Mouse (Mus musculus) embryonic facial prominence, embryonic 13.5 days (tissue): Measurements from ENCODE around the gene Ephb2. TPM values are rescaled to one million over a fixed set of nuclear protein-coding genes. Genes with fewer than 3 reads are reported as not detected.
A peak's percentile ranks its signal among the peaks of the same experiment; 100 is the strongest.

ENCODE experiments used
- ATAC-seq: fragments of 200-750 bp; cut with Nextera tagmentation; 2 replicates; pipeline ENCODE4 v1.8.0; 2017; ENCODE audit warnings: low read depth; ENCODE audit not compliant: insufficient number of reproducible peaks, insufficient read depth, low FRiP score, low TSS enrichment
- H3K27ac ChIP-seq: fragments of 300-500 bp; sonication (generic); 2 replicates; pipeline ENCODE4 v1.5.1; 2015; ENCODE audit warnings: moderate library complexity, mild to moderate bottlenecking, inconsistent platforms
- H3K27me3 ChIP-seq: fragments of 300-500 bp; sonication (generic); 2 replicates; pipeline ENCODE4 v1.6.1; 2015; ENCODE audit warnings: mild to moderate bottlenecking, inconsistent platforms
- H3K36me3 ChIP-seq: fragments of 300-500 bp; sonication (generic); 2 replicates; pipeline ENCODE4 v1.6.1; 2015; ENCODE audit warnings: mild to moderate bottlenecking, inconsistent platforms
- H3K4me1 ChIP-seq: fragments of 300-500 bp; sonication (generic); 2 replicates; pipeline ENCODE4 v1.6.1; 2015; ENCODE audit warnings: inconsistent platforms
- H3K4me2 ChIP-seq: fragments of 300-500 bp; sonication (generic); 2 replicates; pipeline ENCODE4 v1.6.1; 2015; ENCODE audit warnings: moderate library complexity, mild to moderate bottlenecking, inconsistent platforms
- H3K4me3 ChIP-seq: fragments of 300-500 bp; sonication (generic); 2 replicates; pipeline ENCODE4 v1.5.1; 2015; ENCODE audit warnings: mild to moderate bottlenecking, inconsistent platforms
- H3K9ac ChIP-seq: fragments of 300-500 bp; sonication (generic); 2 replicates; pipeline ENCODE4 v1.6.1; 2015; ENCODE audit warnings: mild to moderate bottlenecking, inconsistent platforms
- H3K9me3 ChIP-seq: fragments of 300-500 bp; sonication (generic); 2 replicates; pipeline ENCODE4 v1.6.1; 2016; ENCODE audit warnings: inconsistent platforms
- WGBS: fragments of 180-500 bp; shearing (Covaris S2); methylation state at CpG from one replicate; pipeline ENCODE4 v1.1.7; 2015; ENCODE audit warnings: mixed read lengths; 5-methylcytosine and 5-hydroxymethylcytosine counted together
- polyA plus RNA-seq: library from polyadenylated mRNA; unstranded; fragments of >200 nt; fragmentation: Nextera tagmentation; extraction: Ambion mirVana; gene quantifications from 2 replicates; pipeline ENCODE4 v1.2.1, GENCODE M21; 2015

Ephb2 gene
- polyA plus RNA-seq, 1 experiment from 2014 or later: 7.9 TPM

- H3K27me3 ChIP-seq: no peaks in the 10 kb centered on the region
- no peak for ATAC-seq
- H3K27ac ChIP-seq: no peak overlapping the region
- H3K36me3 ChIP-seq: no peaks in the 10 kb centered on the region
- no peak overlapping the region for H3K4me3 ChIP-seq
- H3K9ac ChIP-seq: no peak overlapping the region
- H3K9me3 ChIP-seq: no peaks in the 10 kb centered on the region
- H3K4me1 ChIP-seq: no peaks in the 10 kb centered on the region
- H3K4me2 ChIP-seq: no peak overlapping the region
- WGBS: 63% methylated on average over 7 of the region's 7 CpGs
Observed at GRCm38 (mm10) chr4:136613657-136614056, 222.1 kb downstream of the Ephb2 start.

GRCm38 (mm10) chr4:136610387-136610856 is 225.4 kb downstream of the Ephb2 start, which contains the start of gene Tex46:
Gene Tex46, plus strand, starts transcription at chr4:136610437.
- no peak within 1 kb of the TSS for H3K9ac ChIP-seq
- H3K27me3 ChIP-seq: no peaks in the 10 kb centered on the region
- WGBS: 68% methylated on average over 4 of the region's 4 CpGs
- no peak within 1 kb of the TSS for H3K27ac ChIP-seq
- H3K4me3 ChIP-seq: no peak within 1 kb of the TSS
- no peaks in the 10 kb centered on the region for H3K4me1 ChIP-seq
- no peak for ATAC-seq
- H3K9me3 ChIP-seq: no peaks in the 10 kb centered on the region
- no peaks in the 10 kb centered on the region for H3K36me3 ChIP-seq
- no peak within 1 kb of the TSS for H3K4me2 ChIP-seq

GRCm38 (mm10) chr4:136605756-136606485 is 229.9 kb downstream of the Ephb2 start:
- Histone ChIP-seq H3K4me2 (no peak overlapping the region), H3K27me3 (no peaks in the 10 kb centered on the region), H3K9me3 (no peaks in the 10 kb centered on the region), H3K4me1 (peaks cover 4% of the 10 kb centered on the region), H3K9ac (no peak overlapping the region), H3K27ac (no peak overlapping the region), H3K36me3 (no peaks in the 10 kb centered on the region), H3K4me3 (no peak overlapping the region)
- WGBS: 90% methylated on average over 19 of the region's 19 CpGs
- ATAC-seq: no peak

DNA sequence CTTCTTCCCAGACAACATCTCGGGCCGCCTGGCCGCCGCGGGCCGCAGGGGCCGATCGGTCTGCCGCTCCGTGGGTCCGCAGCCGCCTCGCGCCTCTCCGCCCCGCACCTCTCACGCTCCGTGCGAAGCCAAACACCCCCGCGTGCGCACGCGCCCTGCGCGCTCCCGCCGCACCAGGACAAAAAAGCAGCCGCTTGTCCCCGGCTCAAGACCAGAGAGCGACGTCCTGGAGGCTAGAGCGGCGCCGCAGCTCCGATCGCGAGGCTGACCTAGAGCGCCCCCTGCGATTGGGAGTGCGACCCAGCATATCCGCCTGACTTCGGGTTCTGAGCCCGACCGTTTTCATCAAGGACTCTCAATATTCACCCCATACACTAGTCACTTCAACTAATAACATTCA is 233.2 kb downstream of the Ephb2 start, which contains the start of gene Kdm1a:
Gene Kdm1a (minus strand): TSS at position 156 of the 400 bp plus-strand sequence.
- H3K27me3 ChIP-seq: no peaks in the 10 kb centered on the region
- H3K27ac ChIP-seq: peak within 1 kb of the TSS; percentile 91
- H3K36me3 ChIP-seq: 0 out of 2 replicates have a peak, but pooled peaks cover 6% of the 10 kb centered on the region
- peak within 1 kb of the TSS; percentile 89 for H3K4me3 ChIP-seq
- H3K9ac ChIP-seq: peak within 1 kb of the TSS; percentile 99
- peak within 1 kb of the TSS; percentile 64 for H3K4me2 ChIP-seq
- peaks cover 18% of the 10 kb centered on the region for H3K4me1 ChIP-seq
- 0% methylated on average over 39 of the region's 45 CpGs for WGBS
- no peaks in the 10 kb centered on the region for H3K9me3 ChIP-seq
- ATAC-seq: peak; percentile 82

GRCm38 (mm10) chr4:136602018-136602554 is 233.7 kb downstream of the Ephb2 start:
- H3K4me1 ChIP-seq: peaks cover 18% of the 10 kb centered on the region
- H3K36me3 ChIP-seq: 0 out of 2 replicates have a peak, but pooled peaks cover 6% of the 10 kb centered on the region
- peak; percentile 65 for ATAC-seq
- no peaks in the 10 kb centered on the region for H3K27me3 ChIP-seq
- H3K4me3 ChIP-seq: peak overlapping the region; percentile 89
- WGBS: under 1% methylated on average over 68 of the region's 68 CpGs
- H3K9ac ChIP-seq: peak overlapping the region; percentile 99
- H3K4me2 ChIP-seq: peak overlapping the region; percentile 64
- H3K27ac ChIP-seq: peak overlapping the region; percentile 91
- no peaks in the 10 kb centered on the region for H3K9me3 ChIP-seq

DNA sequence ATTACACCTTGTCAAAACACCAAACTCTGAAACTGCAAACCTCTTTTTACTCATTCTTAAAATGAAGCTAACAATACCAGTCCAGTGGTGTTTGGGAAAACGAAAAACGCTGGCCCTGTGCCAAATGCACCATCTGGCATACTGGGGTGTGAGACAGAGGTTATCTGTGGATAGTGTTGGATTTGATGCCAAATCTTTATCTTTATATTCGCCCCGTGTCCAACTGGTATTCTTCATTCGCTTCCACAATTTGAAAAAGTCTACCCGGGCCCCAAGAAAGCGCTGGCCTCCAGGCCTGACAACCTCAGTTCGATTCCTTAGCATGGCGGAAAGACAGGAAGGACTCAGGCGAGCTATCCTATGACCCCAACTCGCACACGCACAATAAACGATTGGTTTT is 234.3 kb downstream of the Ephb2 start:
- peak overlapping the region; percentile 91 for H3K27ac ChIP-seq
- H3K4me2 ChIP-seq: peak overlapping the region; percentile 64
- H3K36me3 ChIP-seq: 0 out of 2 replicates have a peak, but pooled peaks cover 6% of the 10 kb centered on the region
- H3K27me3 ChIP-seq: no peaks in the 10 kb centered on the region
- WGBS: under 1% methylated on average over 13 of the region's 13 CpGs
- peak overlapping the region; percentile 89 for H3K4me3 ChIP-seq
- ATAC-seq: no peak
- no peaks in the 10 kb centered on the region for H3K9me3 ChIP-seq
- H3K9ac ChIP-seq: peak overlapping the region; percentile 99
- H3K4me1 ChIP-seq: peaks cover 18% of the 10 kb centered on the region

- Histone ChIP-seq H3K9ac (peak overlapping the region; percentile 99), H3K4me3 (peak overlapping the region; percentile 89), H3K9me3 (no peaks in the 10 kb centered on the region), H3K4me2 (peak overlapping the region; percentile 64), H3K27ac (no peak overlapping the region), H3K4me1 (peaks cover 18% of the 10 kb centered on the region), H3K27me3 (no peaks in the 10 kb centered on the region), H3K36me3 (0 out of 2 replicates have a peak, but pooled peaks cover 6% of the 10 kb centered on the region)
- WGBS: 83% methylated on average over 2 of the region's 2 CpGs
- no peak for ATAC-seq
Observed at GRCm38 (mm10) chr4:136600536-136600935, 235.3 kb downstream of the Ephb2 start.

GRCm38 (mm10) chr4:136599869-136600268 is 235.9 kb downstream of the Ephb2 start:
- no peak overlapping the region for H3K9ac ChIP-seq
- peaks cover 22% of the 10 kb centered on the region for H3K4me1 ChIP-seq
- 0 out of 2 replicates have a peak, but pooled peaks cover 6% of the 10 kb centered on the region for H3K36me3 ChIP-seq
- no peak overlapping the region for H3K27ac ChIP-seq
- no peak overlapping the region for H3K4me2 ChIP-seq
- no peaks in the 10 kb centered on the region for H3K9me3 ChIP-seq
- H3K27me3 ChIP-seq: no peaks in the 10 kb centered on the region
- no peak for ATAC-seq
- WGBS: 96% methylated on average over 3 of the region's 3 CpGs
- H3K4me3 ChIP-seq: no peak overlapping the region

- Histone ChIP-seq H3K4me3 (no peak overlapping the region), H3K4me2 (no peak overlapping the region)
- ATAC-seq: no peak
Observed at GRCm38 (mm10) chr4:136598268-136598876, 237.4 kb downstream of the Ephb2 start.

More at GRCm38 (mm10) chr4:136598268-136598876, 237.4 kb downstream of the Ephb2 start:
- H3K36me3 ChIP-seq: 0 out of 2 replicates have a peak, but pooled peaks cover 6% of the 10 kb centered on the region
- WGBS: 83% methylated on average over 7 of the region's 7 CpGs
- H3K27me3 ChIP-seq: no peaks in the 10 kb centered on the region
- H3K4me1 ChIP-seq: peaks cover 27% of the 10 kb centered on the region
- H3K9ac ChIP-seq: no peak overlapping the region
- no peak overlapping the region for H3K27ac ChIP-seq
- no peaks in the 10 kb centered on the region for H3K9me3 ChIP-seq
